Mouse (Mus musculus) testis, postnatal 14 days (tissue): ENCODE measurements around the gene Atp6v0a1.
"Not testable (repeated sequence)": the region's sequence is repeated elsewhere in the genome, so short reads cannot be mapped to it uniquely, and the experiment has no call there.

ENCODE experiments used
- DNase-seq: peaks from one replicate; pipeline ENCODE4 v3.0.0; 2021; ENCODE audit warnings: low spot score

The Atp6v0a1 gene

DNA sequence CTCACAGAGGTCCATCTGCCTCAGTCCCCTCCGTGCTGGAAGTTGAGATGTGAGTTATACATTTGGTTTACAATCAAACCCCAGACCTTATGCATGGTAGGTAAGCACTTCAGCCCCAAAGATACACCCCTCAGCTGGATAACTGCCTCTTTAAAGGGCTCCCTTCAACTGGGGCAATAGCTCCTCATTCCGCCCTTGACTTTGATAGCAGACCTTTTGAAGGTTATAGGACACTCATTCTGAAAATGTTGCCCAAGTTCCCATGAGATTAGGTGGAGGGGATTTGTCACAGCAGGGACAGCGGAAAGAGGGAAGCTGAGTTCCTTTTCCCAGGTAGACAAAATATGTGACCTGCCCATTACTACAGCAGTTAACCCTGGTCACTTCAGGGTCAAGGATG is 28.0 kb upstream of the Atp6v0a1 start:
- no peak for DNase-seq

DNA sequence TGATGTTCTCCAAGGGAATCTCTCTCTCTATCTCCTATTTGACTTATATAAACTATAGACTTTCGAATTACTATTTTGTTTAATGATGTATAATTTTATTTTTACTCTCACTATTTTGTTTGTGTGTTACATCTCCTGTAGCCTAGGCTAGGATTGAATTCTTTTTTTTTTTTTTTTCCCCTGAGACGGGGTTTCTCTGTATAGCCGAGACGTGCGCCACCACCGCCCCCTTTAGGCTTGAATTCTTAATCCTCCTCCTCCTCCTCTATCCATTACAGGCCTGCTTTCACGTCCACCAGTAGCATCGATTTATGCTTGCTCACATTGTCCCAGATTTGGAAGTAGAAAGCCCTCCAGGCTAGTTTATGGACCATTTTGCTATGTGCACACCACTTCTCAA is 27.2 kb upstream of the Atp6v0a1 start:
- DNase-seq, result no peak

DNA sequence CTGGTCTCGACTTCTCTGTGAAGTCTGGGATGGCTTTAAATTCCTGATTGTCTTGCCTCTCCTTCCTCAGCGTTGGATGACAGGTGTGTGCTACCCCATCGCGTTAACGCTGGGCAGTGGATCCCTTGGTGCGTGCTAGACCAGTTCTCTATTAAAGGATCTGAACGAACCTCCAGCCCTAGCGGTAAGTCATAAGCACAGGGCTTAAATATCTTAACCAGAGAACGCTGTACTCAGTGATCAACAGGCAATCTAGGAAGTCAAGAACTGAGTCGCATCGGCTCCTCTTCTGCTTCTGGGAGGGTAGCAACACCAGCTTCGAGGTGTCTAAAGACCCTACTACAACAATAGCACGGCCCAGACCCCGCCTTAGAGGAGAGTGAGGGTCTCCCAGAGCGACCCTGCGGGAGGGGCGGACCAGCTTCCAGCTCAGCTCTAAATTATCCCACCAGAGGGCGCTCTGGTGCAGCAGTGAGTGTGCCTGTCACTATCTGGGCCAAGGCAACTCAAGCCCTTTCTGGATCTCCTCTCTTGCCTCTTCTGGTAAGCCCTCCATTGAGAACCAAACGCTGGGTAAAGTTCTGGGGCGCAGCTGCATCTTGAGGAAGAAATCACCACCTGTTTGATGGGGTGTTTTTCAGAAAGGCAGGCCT is 26.0 kb upstream of the Atp6v0a1 start:
- peak; percentile 76 for DNase-seq

DNA sequence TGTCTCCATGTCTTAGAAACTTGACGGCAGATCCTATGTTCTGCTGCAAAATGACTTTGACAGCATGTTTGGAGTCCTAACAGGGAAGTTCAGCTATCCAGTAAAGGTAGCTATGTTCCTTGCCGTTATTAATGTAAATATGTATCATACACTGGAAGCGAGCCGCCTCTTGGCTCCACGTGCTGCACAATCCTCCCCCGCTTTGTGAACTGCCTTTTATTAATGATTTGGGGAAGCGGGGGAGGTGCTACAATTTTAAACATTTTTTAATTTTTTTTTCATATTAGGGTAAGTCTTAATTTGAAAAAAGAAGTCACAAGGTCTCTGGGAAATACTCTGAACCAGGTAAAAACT is 25.5 kb upstream of the Atp6v0a1 start:
- no peak for DNase-seq

DNA sequence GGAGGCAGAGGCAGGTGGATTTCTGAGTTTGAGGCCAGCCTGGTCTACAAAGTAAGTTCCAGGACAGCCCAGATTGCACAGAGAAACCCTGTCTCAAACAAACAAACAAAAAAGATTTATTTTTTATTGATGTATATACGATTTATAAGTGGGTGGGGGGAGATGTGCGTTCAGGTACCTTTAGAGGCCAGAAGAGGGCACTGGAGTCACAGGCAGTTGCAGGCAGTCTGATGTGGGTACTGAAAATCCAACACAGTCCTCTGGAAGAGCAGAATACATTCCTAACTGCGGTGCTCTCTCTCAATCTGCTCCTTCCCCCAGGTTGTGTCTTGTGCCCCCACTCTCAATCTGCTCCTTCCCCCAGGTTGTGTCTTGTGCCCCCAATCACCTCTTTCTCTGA is 23.6 kb upstream of the Atp6v0a1 start:
- DNase-seq, result no peak

DNA sequence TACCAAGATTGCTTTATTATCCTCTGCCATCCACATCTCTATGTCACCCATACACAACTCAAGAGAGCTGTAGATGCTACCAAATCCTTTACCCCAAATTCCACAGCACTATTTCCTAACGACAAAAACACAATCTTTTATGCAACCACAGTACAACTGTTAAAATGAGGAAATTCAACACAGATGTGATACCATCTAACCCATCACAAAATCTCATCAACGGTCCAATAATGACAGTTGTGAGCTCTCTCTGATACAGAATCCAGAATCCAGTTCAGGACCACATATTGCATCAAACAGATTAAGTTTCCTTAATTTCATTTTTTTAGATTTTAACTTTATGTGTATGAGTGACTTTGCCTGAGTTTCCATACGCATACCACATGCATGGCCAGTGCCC is 20.6 kb upstream of the Atp6v0a1 start:
- DNase-seq, result no peak

DNA sequence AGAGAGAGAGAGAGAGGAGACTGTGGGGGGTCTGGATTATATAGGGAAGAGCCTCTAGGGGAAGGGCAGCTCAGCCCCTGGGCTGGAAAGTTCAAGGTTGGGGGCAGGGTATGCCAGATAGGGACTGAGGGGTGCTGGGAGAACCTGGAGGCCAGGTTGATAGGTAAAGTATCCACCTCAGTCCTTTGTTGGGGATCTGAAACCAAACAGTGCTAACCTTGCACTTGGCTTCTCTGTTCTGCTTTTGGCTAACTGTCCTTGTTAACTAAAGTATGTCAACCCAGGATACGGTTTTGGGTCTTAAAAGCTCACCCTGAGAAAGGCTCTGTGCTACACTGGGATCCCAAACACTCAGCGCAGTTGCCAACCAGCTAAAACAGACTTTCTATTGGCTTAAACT is 19.6 kb upstream of the Atp6v0a1 start:
- DNase-seq, result no peak

DNA sequence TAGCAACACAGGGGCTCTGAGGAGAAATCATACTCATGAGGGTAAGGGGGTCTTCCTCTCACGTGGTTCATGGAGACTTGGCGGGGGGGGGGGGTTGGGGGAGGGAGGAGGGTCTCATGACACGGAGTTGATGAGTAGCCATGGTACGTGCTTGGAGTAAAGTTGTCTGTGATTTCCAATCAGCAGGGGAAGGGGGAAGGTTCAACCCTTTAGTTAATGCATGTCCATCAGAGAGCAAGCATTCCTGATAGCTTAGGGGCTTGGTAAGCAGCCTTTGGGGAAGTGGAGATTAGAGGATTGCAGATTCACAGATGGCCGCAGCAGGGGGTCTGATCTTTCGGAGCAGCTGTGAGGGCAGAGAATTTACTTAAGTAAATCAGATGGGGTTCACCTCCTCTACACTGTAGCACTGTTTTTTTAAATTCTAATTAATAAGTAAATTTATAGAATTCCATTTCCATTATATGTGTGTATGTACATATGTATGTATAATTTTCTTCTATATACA is 18.2 kb upstream of the Atp6v0a1 start:
- no peak for DNase-seq

DNA sequence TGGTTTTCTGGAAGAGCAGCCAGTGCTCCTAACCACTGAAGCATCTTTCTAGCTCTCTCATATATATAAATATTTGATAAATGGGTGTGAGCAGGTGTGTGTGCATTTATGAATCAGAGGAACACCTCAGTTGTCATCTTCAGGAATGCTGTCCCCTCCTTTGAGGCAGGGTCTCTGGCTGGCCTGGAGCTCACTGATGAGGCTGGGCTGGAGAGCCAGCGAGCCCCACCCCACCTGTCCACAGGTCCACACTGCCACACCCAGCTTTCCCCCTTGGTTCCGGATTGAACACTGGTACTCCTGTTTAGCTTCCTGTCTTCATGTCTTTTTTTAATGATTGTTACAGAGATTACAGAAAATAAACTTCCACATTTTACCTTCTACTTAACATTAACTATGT is 15.8 kb upstream of the Atp6v0a1 start:
- no peak for DNase-seq

DNA sequence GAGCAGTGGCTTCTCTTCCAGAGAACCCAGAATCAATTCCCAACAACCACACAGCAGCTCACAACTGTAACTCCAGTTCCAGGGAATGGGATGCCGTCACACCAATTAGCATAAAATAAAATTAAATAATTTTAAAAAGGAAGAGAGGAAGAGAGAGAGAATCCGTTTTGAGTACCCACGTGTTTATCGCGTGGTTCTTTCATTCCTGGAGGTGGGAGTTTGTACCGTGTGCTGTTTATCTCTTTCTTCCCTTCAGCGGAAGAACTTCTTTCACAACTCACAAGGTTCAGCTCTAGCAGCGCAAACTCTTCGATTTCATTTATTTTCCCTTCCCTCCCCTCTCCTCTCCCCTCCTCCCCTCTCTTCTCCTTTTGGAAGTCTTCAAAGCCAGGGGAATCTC is 15.0 kb upstream of the Atp6v0a1 start:
- DNase-seq, result no peak

DNA sequence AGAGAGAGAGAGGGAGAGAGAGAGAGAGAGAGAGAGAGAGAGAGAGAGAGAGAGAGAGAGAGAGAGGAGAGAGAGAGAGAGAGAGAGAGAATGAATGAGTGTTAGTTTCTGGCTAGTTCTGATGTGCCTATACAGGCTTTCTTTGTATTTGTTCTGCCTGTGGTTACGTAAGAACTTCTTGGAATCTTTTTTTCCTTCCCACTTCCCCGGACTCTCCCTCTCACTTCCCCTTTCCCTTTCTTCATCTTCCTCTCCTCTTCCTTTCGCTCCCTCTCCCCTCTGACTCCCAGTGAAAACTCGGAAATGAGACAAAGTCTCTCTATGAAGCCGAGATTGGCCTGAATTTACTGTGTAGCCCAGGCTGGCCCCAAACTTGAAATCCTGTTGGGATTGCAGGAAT is 14.6 kb upstream of the Atp6v0a1 start:
- DNase-seq, result no peak

DNA sequence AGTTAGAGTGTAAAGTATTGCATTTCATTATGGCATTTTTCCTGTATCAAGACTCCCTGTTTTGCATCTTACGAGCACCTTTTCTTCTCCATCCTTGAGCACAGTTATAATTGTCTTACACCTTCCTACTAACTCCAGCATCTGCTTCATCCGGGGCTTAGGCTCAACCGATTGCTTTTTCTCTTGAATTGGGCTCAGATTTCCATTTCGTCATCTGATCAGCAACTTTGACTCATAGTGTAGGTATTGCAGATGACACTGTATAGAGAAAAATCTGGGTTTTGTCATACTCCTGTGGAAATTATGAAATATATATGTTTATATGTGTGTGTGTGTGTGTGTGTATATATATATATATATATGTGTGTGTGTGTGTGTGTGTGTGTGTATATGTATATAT is 12.8 kb upstream of the Atp6v0a1 start:
- no peak for DNase-seq

DNA sequence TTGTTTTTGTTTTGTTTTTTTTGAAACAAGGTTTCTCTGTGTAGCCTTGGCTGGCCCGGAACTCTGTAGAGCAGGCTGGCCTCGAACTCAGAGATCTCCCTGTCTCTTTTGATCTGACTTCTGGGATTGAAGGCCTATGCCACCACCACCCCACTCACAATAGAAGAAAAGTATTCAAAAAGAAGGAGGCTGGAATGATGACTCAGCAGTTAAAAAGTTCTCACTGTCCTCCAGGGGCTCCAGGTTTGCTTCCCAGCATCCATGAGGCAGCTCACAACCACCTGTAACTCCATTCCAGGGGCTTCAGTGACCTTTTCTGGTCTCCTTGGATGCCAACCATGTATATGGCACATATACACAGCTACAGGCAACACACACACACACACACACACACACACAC is 10.4 kb upstream of the Atp6v0a1 start:
- no peak for DNase-seq

DNA sequence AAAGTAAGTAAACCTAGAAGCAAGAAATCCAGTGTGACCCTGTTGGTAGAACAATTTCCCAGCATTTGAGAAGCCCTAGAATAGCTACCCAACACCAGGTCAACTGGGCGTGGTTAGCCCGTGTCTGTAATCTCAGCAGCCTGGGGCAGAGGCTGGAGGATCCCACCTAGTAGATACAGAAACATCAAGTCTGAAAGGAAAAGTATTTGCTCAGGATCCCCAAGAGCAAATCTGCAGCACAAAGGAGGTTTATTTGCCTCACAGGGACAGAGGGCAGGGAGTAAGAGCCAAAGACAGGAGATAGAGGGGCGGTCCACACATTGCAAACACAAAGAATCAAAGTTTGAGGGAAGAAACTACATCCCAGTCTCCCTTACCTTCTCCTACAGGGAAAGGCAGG is 10.0 kb upstream of the Atp6v0a1 start:
- no peak for DNase-seq

DNA sequence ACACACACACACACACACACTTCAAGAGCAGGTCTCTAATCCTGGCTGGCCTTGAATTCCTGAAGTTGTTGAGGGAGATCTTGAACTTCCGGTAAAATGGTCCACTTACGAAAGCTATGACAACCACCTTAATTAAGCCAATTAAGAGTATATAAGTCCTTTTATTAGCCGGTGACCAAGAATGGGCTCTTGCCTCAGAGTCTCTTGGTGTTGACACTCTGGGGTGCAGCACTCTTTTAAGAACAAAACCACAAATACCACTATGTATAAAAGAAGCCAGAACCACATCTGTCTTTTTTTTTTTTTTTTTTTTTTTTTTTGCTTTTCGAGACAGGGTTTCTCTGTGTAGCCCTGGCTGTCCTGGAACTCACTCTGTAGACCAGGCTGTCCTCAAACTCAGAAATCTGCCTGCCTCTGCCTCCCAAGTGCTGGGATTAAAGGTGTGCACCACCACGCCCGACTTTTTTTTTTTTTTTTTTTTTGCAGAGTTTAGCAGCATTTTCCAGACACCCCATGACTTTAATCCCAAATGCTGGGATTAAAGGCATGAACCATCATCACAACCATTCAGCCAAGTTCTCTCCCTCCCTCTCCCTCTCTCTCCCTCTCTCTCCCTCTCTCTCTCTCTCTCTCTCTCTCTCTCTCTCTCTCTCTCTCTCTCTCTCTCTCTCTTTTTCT is 7.2 kb upstream of the Atp6v0a1 start:
- DNase-seq, result not testable (repeated sequence)

DNA sequence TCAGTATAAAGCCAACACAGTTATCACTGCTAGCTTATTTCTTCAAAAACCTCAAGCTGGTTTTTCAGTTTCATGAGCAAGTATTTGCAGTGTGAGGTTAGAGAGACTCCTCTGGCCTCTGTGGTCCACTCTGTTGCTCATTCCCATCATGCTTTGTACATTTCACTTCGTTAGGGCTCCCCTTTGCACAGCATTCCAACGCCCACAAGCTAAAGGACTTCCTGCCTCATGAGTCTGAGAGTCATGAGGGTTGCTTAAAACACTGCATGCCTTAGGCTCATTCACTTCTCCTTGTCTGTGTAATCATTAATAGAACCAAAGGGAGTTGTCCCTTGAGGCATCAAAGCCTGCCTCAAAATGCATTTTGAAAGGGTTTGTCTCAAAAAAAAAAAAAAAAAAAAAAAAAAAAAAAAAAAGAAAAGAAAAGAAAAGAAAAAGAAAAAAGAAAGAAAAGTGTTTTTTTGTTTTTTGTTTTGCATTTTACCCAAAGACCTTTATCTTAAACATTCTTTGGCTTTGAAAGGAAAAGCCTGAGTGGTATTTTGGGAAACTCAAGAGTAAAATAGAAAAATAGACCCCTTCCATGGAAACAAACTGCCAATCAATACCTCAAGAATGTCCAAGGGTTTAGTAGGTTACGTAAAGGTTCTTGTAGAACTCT is 6.1 kb upstream of the Atp6v0a1 start:
- no peak for DNase-seq

DNA sequence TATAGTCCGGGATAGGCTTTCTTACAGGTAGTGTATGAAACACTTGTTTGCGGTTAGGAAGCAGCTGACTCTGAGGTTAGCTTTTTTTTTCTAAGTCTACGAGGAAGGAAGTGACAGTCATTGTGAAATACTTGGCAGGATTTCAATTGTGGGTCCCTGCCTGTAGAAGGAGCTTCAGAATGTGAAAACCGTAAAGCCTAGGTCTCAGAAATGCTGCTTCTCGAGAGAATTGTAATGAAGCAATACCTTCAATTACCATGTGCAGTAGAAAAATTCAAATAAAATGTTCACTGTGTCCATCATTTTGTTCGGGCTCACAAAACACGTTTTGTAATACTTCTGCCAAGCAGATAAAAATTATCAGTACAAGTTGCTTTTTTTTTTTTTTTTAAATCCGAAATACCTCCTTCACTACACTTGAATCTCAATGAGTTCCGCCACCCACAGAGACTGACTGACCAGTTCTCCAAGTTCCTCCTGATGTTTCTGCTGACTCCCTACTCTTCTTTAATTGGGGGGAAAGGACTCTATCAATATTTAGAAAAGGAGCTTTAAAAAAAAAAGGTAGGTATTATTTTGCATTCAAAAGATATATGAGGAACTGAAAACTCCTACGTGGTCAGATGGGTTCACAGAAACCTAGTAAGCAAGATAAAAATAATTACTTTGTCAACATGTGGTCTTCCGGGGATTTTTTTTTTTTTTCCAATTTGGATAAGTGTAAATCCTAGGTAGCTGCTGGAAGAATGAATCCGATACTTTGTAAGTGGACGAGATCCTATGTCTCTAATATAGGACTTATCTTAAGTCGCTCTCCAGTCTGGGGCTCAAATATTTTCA is 826 bp upstream of the Atp6v0a1 start:
- DNase-seq, result no peak

DNA sequence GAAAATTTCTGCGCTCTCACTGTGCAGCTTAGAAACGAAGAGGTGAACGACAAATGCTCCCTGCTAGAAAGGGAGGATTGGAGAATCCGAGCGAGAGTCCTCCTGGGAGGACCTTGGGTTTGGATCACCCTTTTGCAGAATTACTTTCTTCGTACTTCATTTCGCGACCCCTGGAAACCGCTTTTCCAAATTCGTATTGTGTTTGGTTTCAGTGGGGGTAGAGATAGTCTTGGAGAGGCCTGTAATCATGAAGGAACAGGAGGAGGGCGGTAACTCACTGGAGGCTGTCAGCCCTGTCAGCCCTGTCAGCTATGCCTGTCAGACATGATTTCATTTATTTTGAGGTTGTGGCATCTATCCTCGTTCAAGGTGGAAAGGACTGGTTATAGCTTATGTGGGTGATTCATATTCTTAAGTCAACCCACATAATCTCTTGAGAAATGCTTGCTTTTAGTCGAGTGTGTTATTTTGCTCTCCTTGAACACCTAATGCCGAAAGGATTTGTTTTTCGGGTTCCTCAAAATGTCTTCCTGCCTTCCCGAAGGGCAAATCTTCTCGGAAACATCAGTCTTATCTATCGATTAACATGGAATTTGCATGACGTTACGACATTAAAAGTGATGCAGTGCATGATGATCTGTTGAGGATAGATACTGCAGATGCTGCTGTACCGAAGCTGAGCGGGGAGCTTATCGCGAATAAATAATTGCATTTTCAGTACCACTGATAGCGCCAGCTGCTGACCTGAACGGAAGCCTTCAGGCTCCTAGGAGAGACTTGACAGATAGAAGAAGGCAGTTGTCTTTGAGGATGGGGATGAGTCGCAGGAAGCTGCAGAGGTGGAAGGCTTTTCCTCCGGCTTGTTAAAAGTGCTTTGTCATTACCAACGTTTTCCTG is 884 bp downstream of the Atp6v0a1 start:
- DNase-seq, result no peak

DNA sequence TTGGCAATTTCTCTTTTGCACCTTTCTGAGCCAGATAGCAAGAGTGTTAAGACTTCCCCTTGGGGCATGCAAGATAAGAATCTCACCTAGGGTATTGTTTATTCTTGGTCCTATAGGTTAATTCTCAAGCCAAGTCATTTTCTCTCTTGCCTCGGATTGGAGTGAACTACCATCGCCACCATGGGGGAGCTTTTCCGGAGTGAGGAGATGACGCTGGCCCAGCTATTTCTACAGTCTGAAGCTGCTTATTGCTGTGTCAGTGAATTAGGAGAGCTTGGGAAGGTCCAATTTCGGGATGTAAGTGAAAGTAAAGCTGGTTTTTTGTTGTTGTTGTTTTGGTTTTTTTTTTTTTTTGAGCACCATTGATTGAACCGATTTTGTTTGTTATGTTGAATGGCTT is 2.4 kb downstream of the Atp6v0a1 start:
- no peak for DNase-seq

DNA sequence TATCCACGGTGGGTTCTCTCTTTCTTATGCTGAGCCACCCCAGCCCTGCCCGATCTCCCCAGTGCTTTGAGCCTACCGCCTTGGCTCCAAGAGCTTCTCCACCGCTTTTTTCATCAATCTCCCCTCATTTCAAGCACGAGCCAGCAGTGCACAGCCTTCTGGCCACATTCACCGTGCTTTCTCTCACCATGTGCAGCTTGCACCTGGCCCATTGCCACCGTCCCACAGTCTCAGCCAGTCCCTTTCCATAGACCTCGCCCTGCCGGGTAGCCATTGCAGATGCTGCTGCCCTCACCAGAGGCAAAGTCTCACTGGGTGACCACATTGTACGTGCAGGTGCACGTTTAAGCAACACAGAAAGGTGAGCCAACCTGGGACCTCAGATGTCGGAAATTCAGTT is 14.1 kb downstream of the Atp6v0a1 start:
- peak; percentile 29 for DNase-seq

DNA sequence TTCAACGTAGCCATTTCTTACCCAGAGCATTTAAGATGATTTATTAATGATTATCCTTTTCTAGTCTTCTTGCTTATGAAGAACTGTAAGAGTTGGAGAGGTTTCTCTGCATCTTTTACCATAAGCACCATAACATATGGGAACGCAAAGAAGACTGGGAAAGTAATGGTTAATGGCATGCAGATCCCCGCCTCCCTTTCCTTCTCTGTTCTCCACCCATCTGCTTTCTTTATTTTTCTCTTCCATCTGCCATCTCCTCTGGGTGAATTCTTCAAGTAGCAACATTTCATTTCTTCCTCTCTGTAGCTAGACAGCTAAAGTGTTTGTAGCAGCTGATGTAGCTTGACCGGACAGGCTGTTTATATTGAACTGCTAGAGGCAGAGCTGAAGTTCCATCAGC is 14.7 kb downstream of the Atp6v0a1 start:
- DNase-seq, result no peak

DNA sequence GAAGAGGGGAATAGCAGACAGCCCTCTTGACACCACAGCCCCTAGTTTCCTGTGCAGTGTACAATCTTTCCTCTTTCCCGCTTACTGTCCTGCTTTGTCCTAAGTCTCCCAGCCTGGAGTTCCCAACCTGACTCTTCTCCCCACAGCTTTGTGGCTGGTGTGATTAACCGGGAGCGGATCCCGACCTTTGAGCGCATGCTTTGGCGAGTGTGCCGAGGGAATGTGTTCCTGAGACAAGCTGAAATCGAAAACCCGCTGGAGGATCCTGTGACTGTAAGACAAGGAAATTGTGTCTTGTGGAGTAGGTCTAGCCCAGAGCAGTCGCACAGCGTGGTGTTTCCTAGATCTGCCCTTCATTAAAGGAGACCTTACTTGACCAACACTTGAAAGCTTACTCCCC is 17.9 kb downstream of the Atp6v0a1 start:
- no peak for DNase-seq
